Mouse (Mus musculus) small intestine, adult 2 months (tissue): ENCODE data around the gene Bco2.

ENCODE experiments used
- CTCF ChIP-seq: fragments of 200-500 bp; IDR thresholded peaks from 2 replicates; pipeline ENCODE4 v1.5.1; 2012; ENCODE audit warnings: low read depth, mild to moderate bottlenecking, control low read depth, inconsistent platforms, low read length, moderate library complexity, mixed read lengths; ENCODE audit not compliant: insufficient replicate concordance, insufficient read length; ENCODE audit errors: extremely low read depth
- POLR2A ChIP-seq: fragments of 200-500 bp; IDR thresholded peaks from 2 replicates; pipeline ENCODE4 v1.6.1; 2012; ENCODE audit warnings: low read depth, mild to moderate bottlenecking, control low read depth, inconsistent platforms, low read length, moderate library complexity

DNA sequence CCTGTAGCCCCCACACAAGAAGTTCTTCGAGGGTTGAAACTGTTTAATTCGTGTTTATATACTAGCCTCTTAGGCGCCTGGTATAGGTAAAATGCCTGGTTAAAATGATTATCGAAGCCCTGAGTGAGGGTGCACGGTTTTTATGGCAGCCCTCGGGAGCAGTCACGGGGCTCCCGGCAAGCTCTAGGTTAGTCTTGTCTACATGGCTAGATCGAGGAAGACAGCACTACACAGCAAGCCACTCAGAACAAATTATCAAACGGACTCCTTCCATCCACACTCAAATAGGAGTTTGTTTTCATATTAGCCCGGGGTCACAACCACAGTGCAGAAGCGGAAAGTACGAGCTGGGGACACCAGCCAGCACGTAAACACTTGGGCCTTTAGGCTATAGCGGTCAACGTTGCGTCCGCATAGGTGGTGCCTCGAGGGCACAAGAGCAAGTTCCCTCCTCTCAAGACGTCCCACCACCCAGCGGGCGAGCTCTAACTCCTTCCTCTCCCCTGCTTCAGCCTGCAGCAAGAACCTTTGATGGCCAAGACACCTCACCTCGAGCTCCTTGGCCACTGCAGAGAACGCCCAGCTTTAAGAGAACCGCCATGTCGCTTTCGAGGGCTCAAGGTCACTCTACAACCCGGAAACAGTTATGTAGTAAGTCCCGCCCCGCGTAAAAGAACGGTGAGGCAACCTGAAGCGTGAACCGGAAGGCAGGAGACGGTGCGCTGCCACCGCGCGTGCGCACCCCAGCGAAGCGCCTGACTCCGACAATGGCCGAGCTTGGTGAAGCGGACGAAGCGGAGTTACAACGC lies 48.4 kb upstream of the Bco2 start, which contains the start of the genes Sdhd and Timm8b:
- TF ChIP-seq CTCF (no peak), POLR2A (no peak)
